Mouse (Mus musculus) cerebellum, adult 11-12 months (tissue): Measurements from ENCODE around the gene Slc25a1.
"Not testable (repeated sequence)": the region's sequence is repeated elsewhere in the genome, so short reads cannot be mapped to it uniquely, and the experiment has no call there.

Source experiments
- DNase-seq: peaks from one replicate; pipeline ENCODE4 v3.0.0; 2022

Gene Slc25a1

DNA sequence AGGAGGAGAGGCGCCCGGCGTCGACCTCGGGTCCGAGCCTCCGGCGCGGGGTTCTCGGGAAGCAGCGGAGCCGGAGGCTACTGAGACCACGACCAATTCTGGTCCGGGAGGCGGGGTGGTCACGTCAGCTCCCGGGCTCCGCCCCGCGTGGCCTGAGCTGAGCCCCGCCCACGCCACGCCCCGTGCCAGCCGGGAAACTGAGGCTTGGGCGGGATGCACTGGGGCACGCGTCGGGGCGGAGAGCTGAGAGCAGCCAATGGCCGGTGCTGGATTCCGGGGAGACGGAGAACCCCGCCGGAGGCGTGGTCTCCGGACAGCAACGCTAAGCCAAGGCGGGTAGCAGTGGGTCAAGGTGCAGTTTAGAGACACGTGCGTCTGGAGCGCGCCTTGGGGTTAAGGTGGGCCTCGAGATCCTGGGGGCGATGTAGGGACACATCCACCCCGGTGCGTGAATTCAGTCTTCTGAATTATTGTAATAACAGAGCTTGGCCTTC, at the start of gene Slc25a1:
Gene Slc25a1, minus strand, starts transcription at position 133 of the 494 bp plus-strand sequence.
- peak; percentile 75 for DNase-seq

DNA sequence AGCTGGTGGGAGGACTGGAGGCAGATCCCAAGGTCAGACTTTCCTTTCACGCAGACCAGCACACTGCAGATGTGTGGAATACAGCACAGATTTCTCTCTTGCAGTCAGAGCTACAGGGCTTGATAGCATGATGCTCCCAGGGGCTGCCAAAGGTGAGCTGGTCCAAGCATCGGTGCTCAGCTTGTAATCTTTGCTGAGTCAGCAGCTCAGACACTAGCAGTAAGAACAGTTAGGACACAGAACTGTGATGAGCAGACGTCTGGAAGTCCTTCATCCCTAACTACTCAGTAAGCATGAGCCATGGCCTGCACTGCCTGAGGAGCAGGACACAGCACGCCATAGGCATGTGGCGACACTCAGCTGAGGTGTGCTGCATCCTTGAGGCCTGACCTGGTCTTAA, 43.8 kb upstream of the Slc25a1 start:
- no peak for DNase-seq

DNA sequence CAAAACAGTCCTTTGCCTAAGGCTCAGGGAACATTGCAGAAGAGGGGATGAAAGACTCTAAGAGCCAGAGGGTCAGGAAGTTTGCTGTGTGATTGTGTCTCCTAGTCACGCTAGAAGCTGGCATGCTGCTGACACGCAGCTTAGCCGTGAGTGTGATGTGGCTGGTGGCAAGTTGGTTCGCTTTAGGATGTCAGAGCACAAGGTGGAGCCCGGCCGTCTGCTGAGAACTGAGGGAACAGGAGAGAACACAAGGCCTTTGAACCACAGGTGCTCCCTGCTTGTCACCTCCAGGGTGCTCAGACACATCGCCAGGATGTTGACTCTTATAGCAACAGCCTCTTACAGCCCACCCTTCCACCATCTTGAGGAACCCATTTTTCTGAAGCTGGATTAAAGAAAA, 34.1 kb upstream of the Slc25a1 start:
- DNase-seq, result no peak

DNA sequence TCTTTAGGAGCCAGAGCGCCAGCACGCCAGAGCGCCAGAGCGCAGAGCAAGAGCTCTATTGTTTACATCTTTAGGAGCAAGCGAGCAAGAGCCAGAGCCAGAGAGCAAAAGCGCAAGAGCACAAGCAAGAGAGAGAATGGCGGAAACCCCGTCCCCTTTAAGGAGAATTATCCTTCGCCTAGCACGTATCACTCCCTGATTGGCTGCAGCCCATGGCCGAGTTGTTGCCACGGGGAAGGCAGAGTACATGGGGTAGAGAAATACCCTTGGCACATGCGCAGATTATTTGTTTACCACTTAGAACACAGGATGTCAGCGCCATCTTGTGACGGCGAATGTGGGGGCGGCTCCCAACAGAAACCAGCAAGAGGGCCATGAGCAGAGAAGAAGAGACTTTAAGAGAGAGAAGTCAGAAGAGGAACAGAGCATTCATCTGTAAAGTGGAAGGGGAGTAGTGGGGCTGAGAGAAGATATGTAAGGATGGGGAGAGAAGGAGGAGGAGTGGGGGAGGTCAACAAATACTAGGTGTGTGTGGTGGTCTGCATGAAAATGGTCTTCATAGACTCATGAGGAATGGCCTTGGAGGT, 28.1 kb upstream of the Slc25a1 start:
- not testable (repeated sequence) for DNase-seq

DNA sequence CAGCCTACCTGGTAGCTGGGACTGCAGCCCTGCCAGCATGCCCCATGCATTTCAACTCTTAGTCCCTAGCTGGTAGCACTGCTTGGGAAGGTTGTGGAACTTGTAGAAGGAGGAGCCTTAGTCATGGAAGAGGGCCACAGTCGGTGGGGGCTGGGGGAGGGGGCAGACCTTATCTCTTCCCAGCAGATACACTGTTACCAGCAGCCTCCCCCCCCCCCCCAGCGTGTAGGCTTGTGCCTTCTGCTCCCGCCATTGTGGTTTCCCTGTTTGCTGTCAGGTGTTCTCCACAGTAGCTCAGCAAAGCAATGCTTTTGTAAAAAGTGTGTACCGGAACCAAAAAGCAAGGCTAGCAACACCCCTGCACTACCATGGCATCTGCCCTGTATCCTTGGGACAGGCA, 23.6 kb upstream of the Slc25a1 start:
- DNase-seq, result no peak

DNA sequence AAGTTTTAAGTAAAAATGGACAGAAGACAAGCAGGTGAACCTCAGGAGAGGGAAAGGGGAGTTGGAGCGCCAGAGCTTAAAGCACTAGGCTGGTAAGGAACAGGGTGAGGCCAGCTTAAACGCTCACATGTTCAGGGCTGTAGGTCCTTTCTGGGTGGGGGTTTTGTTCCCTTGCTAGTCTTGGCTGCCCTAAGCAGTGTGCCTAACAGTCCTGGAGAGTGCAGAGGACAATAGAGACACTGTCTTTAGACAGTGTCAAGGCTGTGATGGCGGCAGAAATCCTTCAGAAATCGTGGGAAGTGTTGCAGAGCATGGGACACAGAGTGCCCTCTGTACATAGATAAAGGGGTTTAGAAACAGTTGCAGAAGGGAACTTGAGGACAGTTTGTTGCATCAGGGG, 22.0 kb upstream of the Slc25a1 start:
- no peak for DNase-seq

DNA sequence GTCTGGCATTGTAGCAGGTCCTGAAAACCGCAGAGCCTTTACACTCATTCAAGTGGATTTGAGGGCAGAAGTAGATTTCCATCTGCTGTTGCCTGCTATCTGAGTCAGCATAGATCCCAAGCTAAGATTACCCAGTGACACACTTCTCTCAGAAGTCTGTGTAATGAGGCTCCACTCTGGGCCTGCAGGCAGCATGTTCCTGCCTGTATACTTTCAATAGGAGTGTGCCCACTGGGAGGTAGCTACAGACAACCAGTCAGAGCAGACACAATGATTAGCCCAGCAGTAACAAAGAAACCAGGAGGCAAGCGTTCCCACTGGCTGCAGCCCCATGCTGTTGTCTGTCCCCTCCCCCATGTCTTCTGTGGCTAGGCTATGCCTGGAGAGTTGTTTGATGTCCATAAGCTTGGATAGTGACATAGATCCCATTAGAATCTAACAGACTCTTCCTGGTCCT, 21.4 kb upstream of the Slc25a1 start:
- no peak for DNase-seq

DNA sequence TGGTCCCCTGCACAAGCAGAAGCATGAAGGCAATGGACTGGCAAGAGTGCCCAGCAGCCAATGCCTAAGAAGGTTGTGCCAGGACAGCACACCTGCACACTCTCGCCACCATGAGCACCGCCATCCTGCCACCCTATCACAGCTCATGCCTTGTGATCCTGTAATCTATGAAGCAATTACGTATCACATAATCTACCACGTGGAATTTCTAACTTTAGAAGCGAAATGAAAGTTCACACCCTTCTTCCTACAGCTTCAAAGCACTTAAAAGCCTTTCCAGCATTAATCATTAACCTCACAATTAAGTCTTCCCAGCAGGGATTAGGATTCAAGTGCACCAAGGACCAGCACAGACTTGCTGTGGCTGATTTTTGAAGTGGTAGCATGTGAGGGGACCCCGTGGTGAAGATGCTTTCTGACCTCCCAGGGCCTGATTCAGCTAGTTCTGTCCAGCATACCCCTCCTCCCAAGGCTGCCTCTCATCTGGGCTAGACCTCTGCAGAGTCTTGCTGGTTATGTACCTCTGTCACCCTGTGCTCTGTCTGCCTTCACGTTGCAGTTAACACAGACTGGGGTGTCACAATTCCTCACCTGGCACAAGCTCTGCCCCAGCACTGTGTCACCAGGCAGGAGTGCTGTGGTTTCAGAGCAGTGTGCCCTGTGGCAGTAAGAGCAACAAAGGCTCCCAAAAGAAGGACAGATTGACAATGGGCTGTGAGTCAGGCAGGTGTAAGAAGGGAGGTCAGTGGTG, 17.2 kb upstream of the Slc25a1 start:
- DNase-seq, result no peak

DNA sequence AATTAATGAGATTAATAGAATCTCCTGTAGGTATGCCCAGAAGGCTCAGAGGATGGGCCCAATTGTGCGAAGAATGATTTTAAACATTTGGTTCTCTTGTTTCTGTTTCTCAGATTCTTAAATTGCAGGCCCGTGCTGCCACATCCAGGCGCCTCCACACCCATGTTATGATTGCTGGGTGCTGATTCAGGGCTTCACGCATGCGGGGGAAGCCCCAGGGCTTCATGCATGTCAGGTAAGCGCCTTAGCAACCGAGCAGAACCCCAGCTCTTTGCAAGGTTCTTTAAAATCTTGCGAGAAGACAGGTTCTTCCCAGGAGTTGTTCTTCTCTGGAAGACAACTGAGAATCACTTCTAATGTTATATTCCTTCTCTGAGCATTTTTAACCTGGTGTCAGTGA, 15.4 kb upstream of the Slc25a1 start:
- DNase-seq, result no peak

DNA sequence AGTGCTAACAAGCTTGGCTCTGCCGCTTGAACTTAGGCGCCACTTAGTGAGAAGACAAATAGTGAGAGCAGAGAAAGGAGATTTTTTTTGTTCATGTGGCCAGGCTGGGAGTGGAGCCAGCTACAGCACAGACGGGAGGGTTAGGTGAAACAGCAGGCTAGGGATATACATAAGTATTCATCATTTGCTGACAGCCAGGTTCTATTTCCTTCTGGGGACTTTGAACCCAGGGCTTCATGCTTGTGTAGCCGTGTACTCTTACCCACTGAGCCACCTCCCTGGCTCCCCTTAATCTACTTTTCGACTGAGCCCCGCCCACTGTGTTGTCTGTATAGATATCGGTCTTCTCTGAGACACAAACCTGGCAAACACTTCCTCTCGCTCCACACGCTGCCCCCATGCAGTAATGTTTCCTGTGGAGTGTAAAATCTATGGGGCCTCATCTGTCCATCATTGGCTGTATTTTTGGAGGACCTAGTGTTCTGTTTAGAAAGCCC, 11.3 kb upstream of the Slc25a1 start:
- DNase-seq, result no peak

DNA sequence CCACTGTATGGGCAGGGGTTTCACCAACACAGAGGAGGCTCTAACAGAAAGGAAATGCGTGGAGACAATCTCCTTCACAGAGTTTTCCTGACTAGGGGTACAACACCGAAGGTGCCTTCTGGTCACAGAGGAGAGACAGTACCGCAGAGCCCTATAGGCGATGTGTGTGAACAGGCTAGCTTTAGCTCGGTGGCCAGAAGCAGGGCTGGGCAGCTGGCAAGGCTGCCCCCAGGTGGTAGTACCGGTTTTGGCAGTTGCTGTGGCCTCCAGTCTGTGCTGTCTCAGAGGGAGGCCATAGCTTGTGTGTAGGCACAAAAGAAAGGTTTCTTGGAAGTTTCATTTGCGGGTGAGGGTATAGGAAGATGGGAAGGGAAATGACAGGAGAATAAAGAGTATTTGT, 10.8 kb upstream of the Slc25a1 start:
- DNase-seq, result peak; percentile 71

DNA sequence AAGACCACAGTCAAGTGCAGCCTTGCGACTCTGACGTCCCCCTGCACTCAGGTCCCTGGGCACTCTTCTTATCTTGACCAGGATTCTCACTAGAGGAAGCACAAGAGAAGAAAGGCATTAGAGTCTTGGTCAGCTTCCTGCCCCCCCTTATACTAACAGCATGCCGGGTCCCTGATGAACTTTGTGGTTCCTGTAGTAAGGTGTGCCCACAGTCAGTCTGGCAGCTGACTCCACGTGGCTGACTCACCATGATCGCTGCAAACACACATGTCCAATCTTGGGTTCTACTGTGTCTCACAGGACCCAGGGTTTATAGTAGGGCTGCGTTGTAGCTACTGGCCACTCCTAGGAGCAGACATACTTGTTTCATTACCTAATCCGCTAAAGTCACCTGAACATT, 10.2 kb upstream of the Slc25a1 start:
- DNase-seq, result no peak

DNA sequence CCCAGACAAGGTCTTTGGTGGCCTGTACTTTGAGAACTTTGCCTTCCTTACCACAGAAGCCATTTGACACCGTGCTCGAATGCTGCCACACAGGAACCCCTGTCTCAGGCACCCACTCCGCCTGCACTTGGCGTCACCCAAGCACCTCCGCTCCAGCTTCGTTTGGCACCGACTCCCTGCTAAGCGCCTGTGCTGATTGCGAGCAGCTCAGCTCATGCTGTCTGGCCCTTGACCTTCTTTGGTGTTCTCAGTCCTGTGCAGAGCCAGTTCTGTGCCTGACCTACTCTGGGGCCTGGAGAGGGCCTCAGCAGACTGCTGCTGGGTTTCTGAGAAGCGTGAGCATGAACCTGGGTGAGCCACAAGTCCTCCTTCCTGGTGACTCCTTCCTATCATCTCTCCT, 8.8 kb upstream of the Slc25a1 start:
- DNase-seq, result peak; percentile 3

DNA sequence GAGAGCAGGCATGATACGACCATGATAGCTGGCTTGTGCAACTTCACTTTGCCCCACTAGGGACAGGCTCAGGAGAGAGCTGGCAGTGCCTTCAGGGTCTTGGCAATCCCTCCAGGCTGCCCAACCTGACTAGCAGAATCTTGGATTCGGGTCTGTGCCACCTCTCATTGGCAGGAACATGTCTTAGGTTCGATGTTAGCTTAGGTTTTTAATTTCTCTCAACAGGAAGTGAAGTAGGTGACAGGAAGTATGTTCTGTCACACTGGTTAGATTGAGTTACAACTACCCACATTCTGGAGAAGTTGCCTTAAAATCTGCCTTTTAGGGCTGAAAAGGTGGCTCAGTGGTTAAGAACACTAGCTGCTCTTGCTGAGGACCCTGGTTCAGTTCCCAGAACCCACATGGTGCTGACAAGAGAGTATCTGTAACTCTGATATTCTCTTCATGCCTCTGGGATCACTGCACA, 6.5 kb upstream of the Slc25a1 start:
- DNase-seq, result no peak

DNA sequence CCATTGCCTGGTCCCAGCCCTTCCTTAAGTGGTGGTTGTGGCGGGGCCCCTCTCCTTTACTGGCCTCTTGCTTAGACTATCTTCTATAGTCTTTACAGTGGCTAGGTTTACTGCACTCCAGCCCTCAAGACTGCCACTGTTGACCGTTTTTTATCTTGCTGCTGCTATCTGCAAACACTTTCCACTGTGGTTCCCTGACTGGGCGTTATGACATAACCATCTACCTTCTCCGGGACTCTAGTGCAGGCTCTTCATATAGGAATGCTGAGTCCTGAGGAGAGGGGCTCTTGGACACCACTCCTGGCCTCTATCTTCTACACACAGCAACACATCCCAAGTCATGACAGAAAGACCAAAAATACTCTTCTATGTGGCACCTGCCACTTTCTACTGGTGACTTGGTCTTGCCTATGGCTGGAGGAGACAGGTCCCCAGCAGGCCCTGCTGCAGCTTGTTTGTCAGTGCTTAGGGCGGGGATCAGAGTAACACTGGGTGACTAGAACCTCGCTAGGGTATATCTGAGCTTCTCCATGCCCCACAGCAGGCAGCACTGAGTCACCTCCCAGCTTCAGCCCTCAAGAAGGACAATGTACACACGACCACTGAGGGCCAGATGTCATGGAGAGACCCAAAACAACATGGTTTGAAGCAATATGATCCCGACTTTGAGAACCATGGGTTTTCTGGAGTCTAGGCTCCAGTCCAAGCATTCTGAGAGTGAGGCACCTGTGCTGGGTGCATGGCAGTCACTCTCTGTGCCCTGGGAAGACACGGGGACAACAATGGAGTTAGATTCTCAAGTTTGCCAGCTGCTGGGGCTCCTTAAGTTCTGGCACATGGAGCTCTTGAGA, 5.8 kb upstream of the Slc25a1 start:
- no peak for DNase-seq

DNA sequence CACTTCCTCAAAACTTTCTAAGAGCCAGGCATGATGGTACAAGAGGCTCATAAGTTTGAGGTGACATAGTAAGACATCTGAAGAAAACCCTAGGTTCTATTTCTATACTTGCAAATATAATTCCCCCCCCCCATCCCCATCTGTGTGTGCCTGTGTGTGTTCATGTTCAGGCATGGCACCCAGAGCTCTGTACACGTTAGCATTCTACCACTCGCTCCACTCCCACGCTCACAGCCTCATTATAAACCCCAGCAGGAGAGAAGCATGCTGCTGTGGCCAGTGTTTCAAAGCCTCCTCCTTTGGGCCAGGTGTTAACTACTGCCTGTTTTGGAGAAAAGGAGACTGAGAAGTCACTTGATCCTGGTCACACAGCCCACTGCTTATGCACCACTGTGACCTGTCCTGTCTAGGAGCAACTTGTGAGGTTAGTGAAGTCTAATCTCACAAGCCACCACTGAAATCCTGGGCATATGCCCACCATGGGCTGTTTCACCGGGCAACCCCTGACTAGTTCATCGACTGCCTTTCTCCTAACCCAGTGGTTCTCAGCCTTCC, 4.0 kb upstream of the Slc25a1 start:
- no peak for DNase-seq

DNA sequence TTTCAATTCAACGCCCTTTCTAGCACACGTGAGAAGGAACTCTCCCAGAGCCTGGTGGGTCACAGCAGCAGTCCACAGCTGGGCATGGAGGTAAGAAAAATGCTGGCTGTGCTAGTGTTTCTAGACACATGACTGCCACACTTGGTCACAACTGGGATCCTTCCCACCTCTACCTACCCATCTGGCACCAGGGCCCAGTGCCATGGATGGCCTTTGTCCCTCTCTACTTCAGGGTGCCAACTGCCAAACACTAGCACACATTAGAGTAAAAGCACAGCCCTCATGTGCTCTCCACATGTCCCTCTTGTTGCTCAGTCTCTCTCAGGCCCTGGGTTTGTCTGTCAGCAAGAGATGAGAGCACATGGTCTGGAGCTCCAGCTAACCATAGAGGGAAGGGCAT, 1.6 kb upstream of the Slc25a1 start:
- DNase-seq, result peak; percentile 44

DNA sequence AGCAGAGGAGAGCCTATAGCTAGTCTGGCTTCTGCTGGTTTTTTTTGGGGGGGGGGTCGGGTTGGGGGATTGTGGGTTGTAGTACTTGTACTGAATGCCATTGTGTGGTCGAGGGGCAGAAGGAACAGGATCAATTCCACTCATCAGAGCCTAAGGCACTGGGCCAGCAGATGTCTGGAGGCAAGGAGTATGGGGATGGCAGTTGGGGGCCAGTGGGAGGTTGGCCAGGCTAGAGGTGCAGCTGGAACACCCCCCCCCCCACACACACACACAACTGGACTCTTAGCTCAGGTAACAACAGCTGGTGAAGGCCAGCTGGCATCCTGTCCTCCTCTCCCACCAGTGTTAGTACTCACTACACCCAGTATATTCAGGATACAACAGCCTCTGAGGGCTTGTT, 1.2 kb upstream of the Slc25a1 start:
- peak; percentile 27 for DNase-seq

DNA sequence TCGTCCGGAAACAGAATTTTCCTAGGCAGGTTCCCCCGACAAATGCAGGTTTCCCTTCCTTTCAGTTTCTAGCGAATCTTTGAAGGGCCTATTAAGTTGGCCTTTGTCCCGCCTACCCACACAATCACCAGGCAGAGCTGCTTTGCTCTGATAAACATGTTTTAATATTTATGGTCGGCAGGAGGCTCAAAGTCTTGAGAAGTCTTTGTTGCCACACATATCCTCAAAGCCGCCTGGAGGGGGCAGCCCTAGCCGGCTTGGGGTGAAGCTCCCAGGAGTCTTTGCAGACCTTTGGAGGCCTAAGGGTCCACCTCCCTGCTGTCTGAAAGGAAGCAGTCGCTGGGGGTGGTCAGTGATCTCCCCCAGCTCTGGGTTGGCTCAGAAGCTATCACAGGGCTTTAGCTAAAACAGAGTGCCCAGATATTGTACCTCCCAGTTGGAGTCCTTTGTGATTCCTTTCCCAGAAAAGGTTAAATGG, 647 bp upstream of the Slc25a1 start:
- DNase-seq, result peak; percentile 65

DNA sequence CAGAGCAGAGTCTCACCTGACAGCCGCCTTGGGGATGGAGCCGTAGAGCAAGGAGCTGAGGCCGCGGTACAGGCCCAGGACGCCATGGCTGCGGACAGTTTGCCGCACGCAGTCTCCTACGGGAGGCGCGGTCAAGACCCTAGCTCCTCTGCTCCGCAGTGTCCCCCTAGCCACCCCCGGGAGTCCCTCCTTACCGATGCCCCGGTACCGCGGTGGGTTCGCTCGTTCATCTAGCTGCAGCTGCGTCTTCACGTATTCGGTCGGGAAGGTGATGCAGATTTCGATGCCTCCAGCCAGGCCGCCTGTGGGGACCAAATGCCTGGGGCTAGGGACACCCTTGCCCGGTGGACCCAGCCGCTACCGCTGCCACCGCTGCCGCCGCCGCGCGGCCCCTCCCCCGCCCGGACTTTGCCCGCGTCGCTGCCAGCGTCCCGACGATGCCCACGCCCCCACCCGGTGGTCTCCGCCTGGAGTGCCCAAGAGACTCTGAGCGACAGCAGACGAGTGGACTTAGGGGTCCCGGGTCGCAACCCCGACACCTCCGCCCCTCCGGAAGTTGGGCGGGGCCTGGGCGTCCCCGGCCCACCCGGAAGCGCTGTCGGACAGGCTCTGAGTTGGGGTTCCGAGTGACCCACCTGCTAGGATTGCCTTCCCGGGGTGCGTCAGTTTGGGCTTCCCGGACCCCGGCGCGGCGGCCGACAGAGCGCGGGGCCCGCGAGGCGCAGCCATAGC, 502 bp downstream of the Slc25a1 start:
- DNase-seq, result peak; percentile 55

DNA sequence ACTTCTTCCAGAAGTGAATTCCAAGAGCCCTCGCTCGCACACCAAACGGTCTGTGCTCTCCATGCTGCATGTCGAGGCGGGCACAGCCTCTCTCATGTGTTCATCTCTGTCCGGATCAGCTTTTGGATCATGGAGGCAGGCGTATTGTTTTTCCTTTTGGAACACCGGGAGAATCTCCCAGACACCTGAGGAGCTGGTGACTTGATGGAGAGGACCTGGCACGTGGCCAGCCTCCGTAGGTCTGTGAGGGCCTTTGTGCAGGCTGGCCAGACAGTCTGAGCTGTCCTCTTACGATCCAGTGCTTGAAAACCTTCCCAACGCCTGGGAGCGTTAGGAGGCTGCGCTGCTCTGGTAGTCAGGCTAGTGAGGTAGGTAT, 5.9 kb downstream of the Slc25a1 start:
- no peak for DNase-seq
